Mouse (Mus musculus) stomach, postnatal 0 days (tissue): ENCODE results near the gene Rabep1. TPM values are rescaled to one million over a fixed set of nuclear protein-coding genes. Genes with fewer than 3 reads are reported as not detected.
"Not testable (repeated sequence)": the region's sequence is repeated elsewhere in the genome, so short reads cannot be mapped to it uniquely, and the experiment has no call there.

Experiments used
- ATAC-seq: fragments of 200-750 bp; cut with Nextera tagmentation; 2 replicates; pipeline ENCODE4 v1.8.0; 2017; ENCODE audit not compliant: low FRiP score, low TSS enrichment
- DNase-seq: peaks from one replicate; pipeline ENCODE4 v3.0.0-alpha.2; 2016; ENCODE audit warnings: low spot score
- H3K27ac ChIP-seq: fragments of 300-500 bp; sonication (generic); replicated peaks from 2 replicates; pipeline ENCODE4 v1.5.1; 2014; ENCODE audit warnings: mild to moderate bottlenecking, control low read depth
- H3K27me3 ChIP-seq: fragments of 300-500 bp; sonication (generic); 2 replicates; pipeline ENCODE4 v1.6.1; 2014; ENCODE audit warnings: low read length; ENCODE audit not compliant: control insufficient read depth, insufficient read depth
- H3K36me3 ChIP-seq: fragments of 300-500 bp; sonication (generic); 2 replicates; pipeline ENCODE4 v1.6.1; 2014; ENCODE audit warnings: low read length, mixed read lengths; ENCODE audit not compliant: control insufficient read depth, insufficient read depth
- H3K4me1 ChIP-seq: fragments of 300-500 bp; sonication (generic); replicated peaks from 2 replicates; pipeline ENCODE4 v1.6.1; 2014; ENCODE audit warnings: antibody characterized with exemption; ENCODE audit not compliant: control insufficient read depth, insufficient read depth
- H3K4me2 ChIP-seq: fragments of 300-500 bp; sonication (generic); replicated peaks from 2 replicates; pipeline ENCODE4 v1.6.1; 2014; ENCODE audit warnings: low read depth, mild to moderate bottlenecking, control low read depth, moderate library complexity
- H3K4me3 ChIP-seq: fragments of 300-500 bp; sonication (generic); 2 replicates; pipeline ENCODE4 v1.5.1; 2014; ENCODE audit warnings: low read depth, low read length, control low read depth
- H3K9ac ChIP-seq: fragments of 300-500 bp; sonication (generic); 2 replicates; pipeline ENCODE4 v1.6.1; 2014; ENCODE audit warnings: mild to moderate bottlenecking, low read length, control low read depth, mixed read lengths
- H3K9me3 ChIP-seq: fragments of 300-500 bp; sonication (generic); 2 replicates; pipeline ENCODE4 v1.6.1; 2016; ENCODE audit warnings: low read length; ENCODE audit not compliant: control insufficient read depth
- CTCF ChIP-seq: IDR thresholded peaks from 2 replicates; pipeline ENCODE4 v1.5.1; 2016; ENCODE audit warnings: antibody characterized with exemption, low read depth, mild to moderate bottlenecking, moderate library complexity
- EP300 ChIP-seq: optimal IDR thresholded peaks from 2 replicates; pipeline ENCODE3; 2016; ENCODE audit warnings: antibody characterized with exemption
- WGBS: fragments of 180-500 bp; shearing (Covaris S2); extraction: QIAGEN DNeasy Blood & Tissue Kit; methylation state at CpG from one replicate; pipeline ENCODE4 v1.1.7; 2014; 5-methylcytosine and 5-hydroxymethylcytosine counted together
- polyA plus RNA-seq: library from polyadenylated mRNA; unstranded; fragments of >200 nt; fragmentation: Nextera tagmentation; extraction: Ambion mirVana; gene quantifications from 2 replicates; pipeline ENCODE4 v1.2.1, GENCODE M21; 2015

Rabep1 gene
- polyA plus RNA-seq, 1 experiment from 2014 or later: 17.5 TPM

DNA sequence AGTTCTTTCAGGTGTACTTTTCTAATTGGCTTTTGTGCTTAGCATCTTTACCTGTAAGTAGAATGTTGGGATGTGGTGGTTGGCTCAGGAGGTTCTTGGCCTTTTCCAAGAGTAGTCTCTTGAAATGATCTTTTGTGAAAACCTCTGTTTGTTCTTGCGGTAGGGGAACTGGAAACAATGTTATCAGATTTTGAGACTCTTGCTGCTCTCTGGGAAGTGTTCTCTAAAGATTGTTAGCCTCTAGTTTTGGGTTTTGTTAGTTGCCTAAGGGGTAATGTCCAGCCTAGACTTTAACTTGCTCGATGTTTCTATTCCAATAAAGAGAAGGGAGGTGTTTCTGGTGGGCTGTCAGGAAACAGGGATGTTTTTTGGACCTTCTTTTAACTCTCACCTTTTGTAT, 1.5 kb downstream of the Rabep1 start:
- DNase-seq: no peak
- WGBS: 35% methylated on average over 2 of the region's 2 CpGs
- Histone ChIP-seq H3K4me1 (no peaks in the 10 kb centered on the region), H3K36me3 (no peaks in the 10 kb centered on the region), H3K4me2 (peak overlapping the region; percentile 80), H3K9me3 (no peaks in the 10 kb centered on the region), H3K27ac (no peak overlapping the region), H3K27me3 (no peaks in the 10 kb centered on the region), H3K4me3 (no peak overlapping the region; the same call in 1 of the 2 replicates), H3K9ac (no peak overlapping the region)
- no peak for ATAC-seq
- TF ChIP-seq CTCF (no peak), EP300 (no peak)

GRCm38 (mm10) chr11:70860371-70860770, 15.8 kb downstream of the Rabep1 start:
- no peaks in the 10 kb centered on the region for H3K4me1 ChIP-seq
- H3K27me3 ChIP-seq: no peaks in the 10 kb centered on the region
- no peak overlapping the region for H3K4me2 ChIP-seq
- H3K27ac ChIP-seq: no peak overlapping the region
- 96% methylated on average over 1 of the region's 1 CpGs for WGBS
- ATAC-seq (no peak), DNase-seq (no peak)
- H3K4me3 ChIP-seq: no peak overlapping the region
- no peaks in the 10 kb centered on the region for H3K9me3 ChIP-seq
- TF ChIP-seq EP300 (no peak), CTCF (no peak)
- no peaks in the 10 kb centered on the region for H3K36me3 ChIP-seq
- H3K9ac ChIP-seq: no peak overlapping the region

DNA sequence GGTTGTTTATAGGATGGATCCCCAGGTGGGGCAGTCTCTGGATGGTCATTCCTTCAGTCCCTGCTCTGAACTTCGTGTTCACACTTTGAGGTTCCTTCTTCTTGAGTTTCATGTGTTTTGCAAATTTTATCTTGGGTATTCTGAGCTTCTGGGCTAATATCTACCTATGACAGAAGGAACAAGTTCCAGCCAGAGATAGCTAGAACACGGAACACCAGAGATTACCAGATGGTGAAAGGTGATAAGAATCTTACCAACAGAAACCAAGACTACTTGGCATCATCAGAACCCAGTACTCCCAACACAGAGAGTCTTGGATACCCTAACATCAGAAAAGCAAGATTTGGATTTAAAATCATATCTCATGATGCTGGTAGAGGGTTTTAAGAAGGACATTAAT, 18.6 kb downstream of the Rabep1 start:
- H3K4me3 ChIP-seq, DNase-seq, H3K36me3 ChIP-seq, H3K27ac ChIP-seq, ATAC-seq, H3K27me3 ChIP-seq, H3K9ac ChIP-seq, H3K4me1 ChIP-seq, H3K4me2 ChIP-seq, H3K9me3 ChIP-seq: not testable (repeated sequence)
- 70% methylated on average over 2 of the region's 2 CpGs for WGBS

DNA sequence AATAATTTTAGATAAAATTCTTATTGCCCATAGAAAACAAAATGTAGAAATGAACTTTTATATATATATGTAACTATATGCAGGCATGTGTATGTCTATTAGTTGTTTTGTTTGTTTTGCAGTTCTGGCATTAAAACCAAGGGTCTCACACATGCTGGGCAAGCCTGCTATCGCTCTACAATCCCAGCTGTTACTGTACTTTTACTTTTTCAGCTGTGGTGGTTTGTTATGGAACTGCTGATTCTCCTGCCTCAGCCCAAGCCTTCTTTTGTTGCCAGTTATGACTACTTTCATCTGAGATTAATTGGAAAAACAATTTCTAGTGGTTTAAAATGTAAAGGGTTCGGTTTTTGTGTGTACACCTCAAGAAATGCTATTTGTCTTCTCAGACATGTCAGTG, 20.6 kb downstream of the Rabep1 start:
- DNase-seq (no peak), ATAC-seq (no peak)
- Histone ChIP-seq H3K36me3 (no peaks in the 10 kb centered on the region), H3K9ac (no peak overlapping the region), H3K27me3 (no peaks in the 10 kb centered on the region), H3K4me2 (no peak overlapping the region), H3K9me3 (no peaks in the 10 kb centered on the region), H3K27ac (no peak overlapping the region), H3K4me1 (no peaks in the 10 kb centered on the region), H3K4me3 (no peak overlapping the region)
- WGBS: 78% methylated on average over 2 of the region's 2 CpGs
- no peak for TF ChIP-seq EP300
- TF ChIP-seq CTCF: no peak

DNA sequence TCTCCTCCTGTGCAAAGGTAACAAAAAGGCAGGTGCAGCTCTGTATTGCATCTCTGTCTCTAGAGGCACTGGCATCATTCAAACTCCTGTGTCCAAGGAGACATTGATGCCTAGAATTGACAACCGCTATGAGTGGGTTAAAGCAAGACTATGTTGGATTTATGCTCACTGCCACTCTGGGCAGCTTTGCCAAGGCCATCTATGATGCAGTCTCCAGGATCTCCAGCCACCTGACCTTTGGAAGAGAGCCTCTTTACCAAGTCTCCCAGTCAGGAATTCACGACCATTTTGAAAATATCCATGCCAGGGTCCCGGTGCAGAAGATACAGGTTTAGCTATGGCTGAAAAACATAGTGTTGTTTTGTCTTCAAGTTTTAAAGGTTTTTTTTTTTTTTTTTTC, 24.7 kb downstream of the Rabep1 start:
- DNase-seq (no peak), ATAC-seq (no peak)
- H3K27me3 ChIP-seq: no peaks in the 10 kb centered on the region
- no peak overlapping the region for H3K4me2 ChIP-seq
- H3K9me3 ChIP-seq: no peaks in the 10 kb centered on the region
- no peak overlapping the region for H3K9ac ChIP-seq
- no peaks in the 10 kb centered on the region for H3K4me1 ChIP-seq
- WGBS: 88% methylated on average over 3 of the region's 3 CpGs
- H3K4me3 ChIP-seq: no peak overlapping the region
- no peak for TF ChIP-seq CTCF
- TF ChIP-seq EP300: no peak
- H3K27ac ChIP-seq: no peak overlapping the region
- H3K36me3 ChIP-seq: no peaks in the 10 kb centered on the region

GRCm38 (mm10) chr11:70869811-70870210, 25.2 kb downstream of the Rabep1 start:
- Histone ChIP-seq H3K4me3 (no peak overlapping the region), H3K4me2 (no peak overlapping the region), H3K27me3 (no peaks in the 10 kb centered on the region), H3K27ac (no peak overlapping the region), H3K4me1 (no peaks in the 10 kb centered on the region), H3K36me3 (no peaks in the 10 kb centered on the region), H3K9ac (no peak overlapping the region), H3K9me3 (no peaks in the 10 kb centered on the region)
- DNase-seq (no peak), ATAC-seq (no peak)
- TF ChIP-seq EP300 (no peak), CTCF (no peak)
- WGBS: 90% methylated on average over 2 of the region's 2 CpGs
